Mouse (Mus musculus): Measurements from ENCODE around the gene Ncor1. TPM values are rescaled to one million over a fixed set of nuclear protein-coding genes. Genes with fewer than 3 reads are reported as not detected.
"Not testable (repeated sequence)": the region's sequence is repeated elsewhere in the genome, so short reads cannot be mapped to it uniquely, and the experiment has no call there.

Ncor1 gene
- polyA plus RNA-seq, 1 experiment from 2014 or later: 149 TPM

DNA sequence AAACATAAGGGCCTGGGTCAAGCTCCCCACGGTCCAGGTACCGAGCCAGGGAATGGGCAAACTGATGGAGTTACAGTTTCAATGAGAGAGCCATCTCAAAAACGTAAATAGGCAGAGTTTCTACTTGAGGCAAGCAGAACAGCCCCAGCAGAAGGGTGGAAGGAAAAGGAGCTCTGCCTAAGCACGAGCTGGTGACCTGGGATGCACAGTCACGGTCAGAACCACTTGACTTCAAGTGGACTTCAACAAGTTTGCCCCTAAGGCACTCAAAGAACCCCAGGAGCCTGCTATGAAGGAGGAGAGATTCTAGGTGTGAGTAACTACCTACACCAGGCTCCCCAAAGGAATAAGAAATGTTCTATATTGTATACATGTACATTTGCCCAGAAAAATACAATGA lies 32.1 kb downstream of the Ncor1 start:
- Histone ChIP-seq H3K36me3 (ENCODE audit: control insufficient read depth, insufficient read depth, low read length) (peaks cover 13% of the 10 kb centered on the region), H3K27ac (ENCODE audit: low read depth, low read length) (no peak overlapping the region), H3K4me3 (ENCODE audit: low read depth, low read length) (no peak overlapping the region), H3K9ac (ENCODE audit: low read depth, low read length) (no peak overlapping the region), H3K4me2 (no peak overlapping the region), H3K9me3 (replicated peaks; ENCODE audit: control insufficient read depth, low read length) (no peaks in the 10 kb centered on the region), H3K4me1 (ENCODE audit: control insufficient read depth, insufficient read depth, low read length) (peaks cover 6% of the 10 kb centered on the region), H3K27me3 (ENCODE audit: control insufficient read depth, insufficient read depth, low read length) (no peaks in the 10 kb centered on the region)
- 68% methylated on average over 5 of the region's 5 CpGs for WGBS (ENCODE audit: insufficient replicate concordance)
- ATAC-seq (replicated peaks; ENCODE audit: insufficient number of reproducible peaks, low FRiP score, low TSS enrichment): no peak

- 85% methylated on average over 2 of the region's 2 CpGs for WGBS (ENCODE audit: insufficient replicate concordance)
- H3K4me2 ChIP-seq: no peak overlapping the region
- no peaks in the 10 kb centered on the region for H3K9me3 ChIP-seq (replicated peaks; ENCODE audit: control insufficient read depth, low read length)
- H3K36me3 ChIP-seq (ENCODE audit: control insufficient read depth, insufficient read depth, low read length): peaks cover 16% of the 10 kb centered on the region
- ATAC-seq (replicated peaks; ENCODE audit: insufficient number of reproducible peaks, low FRiP score, low TSS enrichment): no peak
- no peak overlapping the region for H3K4me3 ChIP-seq (ENCODE audit: low read depth, low read length)
- no peak overlapping the region for H3K9ac ChIP-seq (ENCODE audit: low read depth, low read length)
- no peak overlapping the region for H3K27ac ChIP-seq (ENCODE audit: low read depth, low read length)
- peaks cover 6% of the 10 kb centered on the region for H3K4me1 ChIP-seq (ENCODE audit: control insufficient read depth, insufficient read depth, low read length)
- no peaks in the 10 kb centered on the region for H3K27me3 ChIP-seq (ENCODE audit: control insufficient read depth, insufficient read depth, low read length)
These were observed 33.8 kb downstream of the Ncor1 start for GRCm38 (mm10) chr11:62424525-62424924.

DNA sequence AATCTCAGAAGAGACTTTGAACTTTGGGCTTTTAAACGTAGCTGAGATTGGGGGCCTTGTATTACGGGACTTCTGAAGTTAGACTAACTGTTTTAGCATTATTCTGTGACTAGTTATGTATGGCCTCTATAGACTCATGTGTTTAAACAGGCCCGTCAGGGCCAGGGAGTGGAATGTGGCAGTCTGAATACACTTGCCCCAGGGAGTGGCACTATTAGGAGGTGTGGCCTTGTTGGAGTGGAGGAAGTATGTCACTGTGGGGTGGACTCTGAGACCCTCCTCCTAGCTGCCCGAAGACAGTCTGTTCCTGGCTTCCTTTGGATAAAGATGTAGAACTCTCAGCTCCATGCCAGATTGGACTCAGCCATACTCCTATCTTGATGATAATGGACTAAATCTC lies 43.3 kb downstream of the Ncor1 start:
- Histone ChIP-seq H3K36me3 (ENCODE audit: control insufficient read depth, insufficient read depth, low read length) (peaks cover 7% of the 10 kb centered on the region; the same call in 1 of the 2 replicates), H3K27ac (ENCODE audit: low read depth, low read length) (no peak overlapping the region), H3K27me3 (ENCODE audit: control insufficient read depth, insufficient read depth, low read length) (no peaks in the 10 kb centered on the region), H3K4me2 (no peak overlapping the region), H3K9ac (ENCODE audit: low read depth, low read length) (no peak overlapping the region), H3K9me3 (replicated peaks; ENCODE audit: control insufficient read depth, low read length) (no peaks in the 10 kb centered on the region), H3K4me1 (ENCODE audit: control insufficient read depth, insufficient read depth, low read length) (no peaks in the 10 kb centered on the region), H3K4me3 (ENCODE audit: low read depth, low read length) (no peak overlapping the region)
- ATAC-seq (replicated peaks; ENCODE audit: insufficient number of reproducible peaks, low FRiP score, low TSS enrichment): no peak
- 91% methylated on average over 4 of the region's 4 CpGs for WGBS (ENCODE audit: insufficient replicate concordance)

DNA sequence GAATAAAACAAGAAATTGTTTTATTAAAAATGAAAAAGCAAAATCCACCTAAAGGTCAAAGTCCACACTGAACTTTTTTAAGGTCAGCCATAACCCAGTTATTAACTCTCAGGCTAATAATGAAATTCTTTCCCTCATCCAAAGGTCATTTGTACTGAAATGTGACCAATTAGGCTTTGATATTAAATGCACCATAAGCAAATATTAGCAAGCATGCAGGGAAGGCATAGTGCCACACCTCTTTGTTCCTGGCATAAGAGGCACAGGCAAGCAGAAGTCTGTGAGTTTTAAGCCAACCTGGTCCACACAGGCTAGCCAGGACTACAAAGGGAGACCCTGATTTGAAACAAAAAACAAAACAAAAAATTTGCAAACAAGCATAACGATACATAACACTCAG lies 48.7 kb downstream of the Ncor1 start:
- H3K36me3 ChIP-seq (ENCODE audit: control insufficient read depth, insufficient read depth, low read length): peaks cover 2% of the 10 kb centered on the region; the same call in 1 of the 2 replicates
- no peak for ATAC-seq (replicated peaks; ENCODE audit: insufficient number of reproducible peaks, low FRiP score, low TSS enrichment)
- WGBS (ENCODE audit: insufficient replicate concordance): 95% methylated on average over 1 of the region's 1 CpGs

DNA sequence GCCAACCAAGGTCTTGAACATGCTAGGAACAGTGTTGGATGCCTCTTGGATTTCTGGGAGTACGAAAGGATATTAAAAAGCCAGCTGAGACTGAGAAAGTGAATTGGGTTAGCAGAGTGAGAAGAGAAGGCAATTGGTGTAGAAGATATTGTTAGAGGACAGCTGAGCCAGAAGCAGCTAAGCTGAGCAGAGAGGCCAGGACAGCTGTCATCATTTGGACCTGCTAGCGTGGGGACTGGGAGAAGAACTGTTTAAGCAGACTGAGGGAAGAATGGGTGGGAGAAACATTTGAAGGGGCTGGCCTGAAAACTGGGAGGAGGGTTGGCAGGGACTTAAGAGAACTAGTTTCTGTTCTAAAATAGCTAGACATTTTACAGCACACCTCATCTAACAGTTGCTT lies 49.5 kb downstream of the Ncor1 start:
- ATAC-seq (replicated peaks; ENCODE audit: insufficient number of reproducible peaks, low FRiP score, low TSS enrichment): no peak
- H3K9me3 ChIP-seq (replicated peaks; ENCODE audit: control insufficient read depth, low read length): no peaks in the 10 kb centered on the region
- no peaks in the 10 kb centered on the region for H3K36me3 ChIP-seq (ENCODE audit: control insufficient read depth, insufficient read depth, low read length)
- H3K27me3 ChIP-seq (ENCODE audit: control insufficient read depth, insufficient read depth, low read length): no peaks in the 10 kb centered on the region
- H3K4me1 ChIP-seq (ENCODE audit: control insufficient read depth, insufficient read depth, low read length): no peaks in the 10 kb centered on the region
- H3K27ac ChIP-seq (ENCODE audit: low read depth, low read length): no peak overlapping the region
- WGBS (ENCODE audit: insufficient replicate concordance): 91% methylated on average over 2 of the region's 2 CpGs
- H3K4me3 ChIP-seq (ENCODE audit: low read depth, low read length): no peak overlapping the region
- H3K9ac ChIP-seq (ENCODE audit: low read depth, low read length): no peak overlapping the region
- no peak overlapping the region for H3K4me2 ChIP-seq

More for the DNA sequence above, 48.7 kb downstream of the Ncor1 start:
- Histone ChIP-seq H3K27ac (ENCODE audit: low read depth, low read length) (no peak overlapping the region), H3K27me3 (ENCODE audit: control insufficient read depth, insufficient read depth, low read length) (no peaks in the 10 kb centered on the region), H3K9ac (ENCODE audit: low read depth, low read length) (no peak overlapping the region), H3K4me2 (no peak overlapping the region), H3K4me1 (ENCODE audit: control insufficient read depth, insufficient read depth, low read length) (no peaks in the 10 kb centered on the region), H3K9me3 (replicated peaks; ENCODE audit: control insufficient read depth, low read length) (no peaks in the 10 kb centered on the region), H3K4me3 (ENCODE audit: low read depth, low read length) (no peak overlapping the region)

DNA sequence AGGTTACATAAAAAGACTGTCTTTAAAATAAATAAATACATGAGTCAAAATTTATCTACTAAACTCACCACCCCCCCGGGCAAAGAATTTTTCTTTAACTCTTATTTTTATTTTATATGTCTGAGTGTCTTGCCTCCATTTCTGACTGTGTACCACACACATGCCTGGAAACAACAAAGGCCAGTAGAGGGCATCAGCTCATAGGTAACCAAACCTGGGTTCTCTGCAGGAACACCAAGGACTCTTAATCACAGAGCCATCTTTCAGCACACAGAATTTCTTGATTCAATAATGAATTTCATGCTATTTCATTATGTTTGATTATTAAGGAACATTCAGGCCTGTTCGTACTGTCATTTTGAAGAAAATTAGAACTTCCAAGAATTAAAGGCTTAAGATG lies 61.9 kb downstream of the Ncor1 start:
- 87% methylated on average over 2 of the region's 2 CpGs for WGBS (ENCODE audit: insufficient replicate concordance)
- H3K36me3 ChIP-seq (ENCODE audit: control insufficient read depth, insufficient read depth, low read length): peaks cover 11% of the 10 kb centered on the region

GRCm38 (mm10) chr11:62388331-62388679 lies 70.0 kb downstream of the Ncor1 start:
- Histone ChIP-seq H3K9me3 (replicated peaks; ENCODE audit: control insufficient read depth, low read length) (no peaks in the 10 kb centered on the region), H3K4me3 (ENCODE audit: low read depth, low read length) (no peak overlapping the region), H3K4me2 (no peak overlapping the region), H3K27ac (ENCODE audit: low read depth, low read length) (no peak overlapping the region), H3K36me3 (ENCODE audit: control insufficient read depth, insufficient read depth, low read length) (peaks cover 17% of the 10 kb centered on the region), H3K4me1 (ENCODE audit: control insufficient read depth, insufficient read depth, low read length) (no peaks in the 10 kb centered on the region), H3K27me3 (ENCODE audit: control insufficient read depth, insufficient read depth, low read length) (no peaks in the 10 kb centered on the region), H3K9ac (ENCODE audit: low read depth, low read length) (no peak overlapping the region)
- ATAC-seq (replicated peaks; ENCODE audit: insufficient number of reproducible peaks, low FRiP score, low TSS enrichment): no peak
- 96% methylated on average over 3 of the region's 3 CpGs for WGBS (ENCODE audit: insufficient replicate concordance)

More for the DNA sequence above, 61.9 kb downstream of the Ncor1 start:
- no peak overlapping the region for H3K27ac ChIP-seq (ENCODE audit: low read depth, low read length)
- H3K9me3 ChIP-seq (replicated peaks; ENCODE audit: control insufficient read depth, low read length): no peaks in the 10 kb centered on the region
- H3K4me2 ChIP-seq: no peak overlapping the region
- no peak overlapping the region for H3K9ac ChIP-seq (ENCODE audit: low read depth, low read length)
- no peaks in the 10 kb centered on the region for H3K4me1 ChIP-seq (ENCODE audit: control insufficient read depth, insufficient read depth, low read length)
- no peak for ATAC-seq (replicated peaks; ENCODE audit: insufficient number of reproducible peaks, low FRiP score, low TSS enrichment)
- H3K4me3 ChIP-seq (ENCODE audit: low read depth, low read length): no peak overlapping the region
- no peaks in the 10 kb centered on the region for H3K27me3 ChIP-seq (ENCODE audit: control insufficient read depth, insufficient read depth, low read length)

DNA sequence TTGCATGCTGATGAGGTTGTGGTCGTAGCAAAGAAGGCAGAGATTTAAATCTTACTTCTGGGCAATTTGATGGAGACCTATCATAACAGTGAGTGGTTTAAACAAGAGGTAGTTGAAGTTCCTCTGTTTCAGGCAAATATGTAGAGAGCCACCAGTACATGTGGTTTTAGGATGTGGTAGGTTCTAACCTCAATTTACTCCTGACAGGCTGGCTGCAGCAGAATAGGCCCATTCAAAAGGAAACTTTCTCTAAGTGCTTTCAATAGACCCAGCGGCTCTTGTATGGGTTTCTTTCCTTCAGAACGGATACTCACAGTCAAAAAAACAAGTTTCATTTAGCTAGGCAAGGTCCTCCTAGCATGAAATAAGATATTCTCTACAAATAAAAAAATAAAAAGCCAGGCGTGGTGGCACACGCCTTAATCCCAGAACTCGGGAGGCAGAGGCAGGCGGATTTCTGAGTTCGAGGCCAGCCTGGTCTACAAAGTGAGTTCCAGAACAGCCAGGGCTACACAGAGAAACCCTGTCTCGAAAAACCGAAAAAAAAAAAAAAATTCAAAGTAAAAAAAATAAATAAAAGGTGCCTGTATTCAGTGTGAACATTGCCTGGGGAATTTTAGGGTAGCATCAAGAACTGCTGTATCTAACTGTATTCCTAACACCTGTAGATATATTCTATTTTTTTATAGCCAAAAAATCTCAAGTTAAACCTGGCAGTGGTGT lies 70.6 kb downstream of the Ncor1 start:
- no peaks in the 10 kb centered on the region for H3K9me3 ChIP-seq (replicated peaks; ENCODE audit: control insufficient read depth, low read length)
- H3K9ac ChIP-seq (ENCODE audit: low read depth, low read length): no peak overlapping the region
- H3K4me1 ChIP-seq (ENCODE audit: control insufficient read depth, insufficient read depth, low read length): no peaks in the 10 kb centered on the region
- no peak overlapping the region for H3K4me3 ChIP-seq (ENCODE audit: low read depth, low read length)
- 91% methylated on average over 10 of the region's 10 CpGs for WGBS (ENCODE audit: insufficient replicate concordance)
- peaks cover 20% of the 10 kb centered on the region for H3K36me3 ChIP-seq (ENCODE audit: control insufficient read depth, insufficient read depth, low read length)
- no peaks in the 10 kb centered on the region for H3K27me3 ChIP-seq (ENCODE audit: control insufficient read depth, insufficient read depth, low read length)
- no peak overlapping the region for H3K4me2 ChIP-seq
- H3K27ac ChIP-seq (ENCODE audit: low read depth, low read length): no peak overlapping the region
- ATAC-seq (replicated peaks; ENCODE audit: insufficient number of reproducible peaks, low FRiP score, low TSS enrichment): no peak

- H3K4me1 ChIP-seq (ENCODE audit: control insufficient read depth, insufficient read depth, low read length); H3K27ac ChIP-seq (ENCODE audit: low read depth, low read length); H3K9ac ChIP-seq (ENCODE audit: low read depth, low read length); H3K4me3 ChIP-seq (ENCODE audit: low read depth, low read length); H3K27me3 ChIP-seq (ENCODE audit: control insufficient read depth, insufficient read depth, low read length); H3K9me3 ChIP-seq (replicated peaks; ENCODE audit: control insufficient read depth, low read length); H3K4me2 ChIP-seq; ATAC-seq (replicated peaks; ENCODE audit: insufficient number of reproducible peaks, low FRiP score, low TSS enrichment): not testable (repeated sequence)
- 82% methylated on average over 6 of the region's 6 CpGs for WGBS (ENCODE audit: insufficient replicate concordance)
- H3K36me3 ChIP-seq (ENCODE audit: control insufficient read depth, insufficient read depth, low read length): peaks cover 18% of the 10 kb centered on the region
These were observed 81.0 kb downstream of the Ncor1 start for GRCm38 (mm10) chr11:62377202-62377851.

All from heart, embryonic 11.5 days (tissue).